Mouse (Mus musculus) spleen, adult 12 weeks (tissue): ENCODE measurements around the gene Exph5.

Experiments
- DNase-seq: peaks from one replicate; pipeline ENCODE4 v3.0.0; 2022; ENCODE audit warnings: low spot score

The Exph5 gene

DNA sequence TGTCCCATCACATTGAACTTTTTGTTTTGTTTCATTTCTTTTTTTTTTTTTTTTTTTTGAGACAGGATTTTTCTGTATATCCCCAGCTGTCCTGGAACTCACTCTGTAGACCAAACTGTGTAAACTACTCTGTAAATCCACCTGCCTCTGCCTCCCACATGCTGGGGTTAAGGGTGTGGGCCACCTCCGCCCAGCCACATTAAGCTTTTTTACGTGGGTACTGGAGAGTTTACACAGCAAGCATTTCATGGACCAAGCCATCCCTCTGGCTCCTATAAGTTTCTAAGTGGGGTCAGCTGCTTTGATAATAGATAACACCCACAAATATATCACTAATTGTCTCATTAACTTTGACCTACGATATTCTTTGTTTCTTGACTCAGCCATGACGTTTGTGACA, 107.1 kb downstream of the Exph5 start:
- DNase-seq = no peak

DNA sequence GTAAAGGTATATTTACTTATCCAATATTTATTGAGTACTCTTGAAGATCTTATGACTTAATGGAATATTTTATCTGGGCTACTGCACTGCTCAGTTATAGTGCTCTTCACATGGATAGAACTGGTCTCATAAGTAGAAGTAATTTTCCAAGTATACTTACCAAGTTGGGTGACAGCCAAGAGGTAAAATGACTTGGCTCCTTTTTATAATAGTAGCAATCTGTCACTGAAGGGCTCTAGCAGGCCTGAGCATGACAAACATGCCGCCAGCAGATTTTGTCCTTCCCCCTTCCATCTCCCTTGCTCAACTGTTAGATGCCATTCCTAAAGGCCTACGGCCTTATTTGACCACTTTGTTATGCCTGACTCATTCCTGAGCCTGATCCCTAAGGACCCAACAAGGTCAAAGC, 107.5 kb downstream of the Exph5 start:
- no peak for DNase-seq

GRCm38 (mm10) chr9:53409427-53409826, 108.0 kb downstream of the Exph5 start:
- DNase-seq = no peak

DNA sequence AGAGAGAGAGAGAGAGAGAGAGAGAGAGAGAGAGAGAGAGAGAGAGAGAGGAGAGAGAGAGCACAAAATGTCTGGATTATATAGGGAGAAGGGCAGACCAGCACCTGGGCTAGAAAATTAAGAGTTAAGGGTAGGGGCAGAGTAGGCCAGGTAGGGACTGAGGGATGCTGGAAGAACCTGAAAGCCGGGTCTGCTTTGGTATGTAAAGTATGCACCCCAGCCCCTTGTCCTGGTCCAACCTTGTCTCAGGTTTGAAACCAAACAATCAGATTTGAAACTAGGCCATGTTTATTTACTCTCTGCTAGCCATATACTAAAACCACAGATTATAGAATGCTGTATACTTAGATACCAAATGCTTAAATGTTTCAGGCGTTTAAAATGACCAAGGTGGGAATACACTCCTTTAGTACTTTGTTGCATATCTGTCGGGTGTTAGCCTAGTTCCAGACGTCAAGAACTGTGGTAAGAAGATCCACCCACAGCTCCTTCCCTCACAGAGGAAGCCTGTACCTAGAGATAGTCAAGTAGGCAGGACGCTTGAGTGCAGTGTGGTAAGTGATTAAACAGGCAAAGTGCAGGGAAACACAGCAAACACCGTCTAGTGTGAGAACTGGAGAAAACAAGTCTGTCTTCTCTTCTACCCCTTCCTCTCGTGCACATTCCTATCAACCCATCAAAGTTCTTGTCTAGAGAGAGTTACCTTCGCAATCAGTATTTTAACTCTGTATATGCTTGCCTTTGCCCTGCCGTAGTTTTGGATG, 120.8 kb downstream of the Exph5 start:
- DNase-seq = no peak

DNA sequence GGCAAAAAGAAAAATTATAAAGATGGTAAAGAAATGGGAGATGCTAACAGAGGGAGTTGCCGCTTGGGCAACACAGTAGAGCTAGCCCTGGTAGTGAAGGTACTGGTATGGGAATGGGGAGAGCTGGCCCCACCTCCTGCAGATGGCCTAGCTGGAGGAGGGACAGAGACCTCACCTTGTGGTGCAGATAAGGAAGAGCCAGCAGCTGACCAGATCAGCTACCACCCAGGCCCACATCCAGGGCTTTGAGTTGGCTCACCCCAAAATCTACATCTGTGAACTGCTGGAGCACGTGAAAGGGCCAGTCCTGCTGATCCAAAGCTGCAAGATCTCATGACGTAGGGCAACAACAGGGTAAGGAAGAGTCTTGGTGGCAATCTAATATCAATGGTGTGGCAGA, 125.3 kb downstream of the Exph5 start:
- no peak for DNase-seq
